Mouse (Mus musculus): ENCODE measurements at regions not wholly inside any gene's neighbourhood (a gene's known extent, or its start where the extent isn't known, plus 50 kb on each side); places are given as distances from the start of the nearest gene placed in this dataset.

- TF ChIP-seq CTCF (IDR thresholded peaks at IDR 0.05; ENCODE audit: low read depth) (no peak), EP300 (optimal IDR thresholded peaks at IDR 0.05) (no peak)
Measured at GRCm38 (mm10) chr15:11744296-11744695, 162.8 kb downstream of the Npr3 start.

Measured in stomach, postnatal 0 days (tissue).